Mouse (Mus musculus) yolk sac, embryonic 10.5 days (tissue): ENCODE measurements at regions not wholly inside any gene's neighbourhood (a gene's known extent, or its start where the extent isn't known, plus 50 kb on each side); places are given as distances from the start of the nearest gene placed in this dataset.
"Not testable (repeated sequence)": the region's sequence is repeated elsewhere in the genome, so short reads cannot be mapped to it uniquely, and the experiment has no call there.

Source experiments
- DNase-seq: peaks from one replicate; pipeline ENCODE4 v3.0.0-alpha.2; 2017; ENCODE audit warnings: low spot score

DNA sequence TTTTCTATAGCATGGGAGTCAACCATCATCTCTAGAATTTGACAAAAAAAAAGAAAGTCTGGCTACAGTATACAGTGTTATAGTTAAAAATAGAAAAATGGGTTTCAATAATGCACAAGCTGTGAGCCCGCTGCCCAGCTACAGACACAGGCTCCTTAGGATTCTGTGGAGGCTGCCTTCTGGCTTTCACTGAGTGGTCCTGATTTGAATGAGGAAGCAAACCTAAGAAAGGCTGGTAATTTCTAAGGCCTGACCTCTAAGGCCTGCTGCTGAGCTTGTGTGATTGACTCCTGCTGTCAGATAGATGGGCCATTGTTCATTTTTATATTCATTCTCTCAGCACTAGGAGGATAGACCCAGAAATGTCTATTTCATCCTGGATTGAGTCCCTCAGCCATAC, 67.7 kb downstream of the Alg10b start:
- DNase-seq = no peak

GRCm38 (mm10) chr15:90294353-90294922, 70.3 kb downstream of the Alg10b start:
- no peak for DNase-seq

DNA sequence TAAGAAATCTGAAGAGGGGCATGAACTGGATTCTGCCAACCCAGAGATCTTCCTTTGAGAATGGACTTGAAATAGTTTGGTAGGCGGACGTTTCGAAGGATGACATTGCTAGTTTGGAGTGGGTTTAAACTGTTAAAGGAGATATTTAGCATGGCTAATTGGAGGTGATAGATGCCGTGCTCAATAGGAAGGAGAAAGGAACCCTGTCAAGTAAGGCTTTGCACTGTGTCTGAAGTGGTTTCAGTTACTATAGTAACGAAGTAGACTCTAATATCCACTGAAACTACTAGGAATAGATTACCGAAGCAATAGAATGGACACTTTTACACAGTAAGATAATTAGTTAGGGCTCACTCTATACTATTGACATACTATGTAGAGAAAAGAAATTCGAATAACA, 74.5 kb downstream of the Alg10b start:
- DNase-seq = no peak

DNA sequence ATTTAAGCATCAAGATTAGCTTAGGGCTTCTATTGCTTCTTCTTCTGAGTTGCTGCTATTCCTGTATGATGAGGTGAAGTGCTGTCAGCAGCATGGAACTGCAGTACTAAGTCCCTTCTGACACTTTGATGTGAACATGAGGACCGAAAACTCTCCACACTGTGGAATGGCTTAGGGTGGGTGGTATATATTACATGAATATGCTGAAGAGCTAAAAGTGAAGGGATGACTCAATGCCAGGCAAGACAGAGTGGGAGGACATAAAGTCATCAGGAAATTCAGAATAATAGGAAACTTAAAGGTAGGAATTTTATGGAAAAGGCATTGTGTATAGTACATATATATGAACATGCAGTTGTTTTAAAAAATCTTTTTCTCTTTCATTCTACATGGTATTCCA, 79.3 kb downstream of the Alg10b start:
- DNase-seq = no peak

DNA sequence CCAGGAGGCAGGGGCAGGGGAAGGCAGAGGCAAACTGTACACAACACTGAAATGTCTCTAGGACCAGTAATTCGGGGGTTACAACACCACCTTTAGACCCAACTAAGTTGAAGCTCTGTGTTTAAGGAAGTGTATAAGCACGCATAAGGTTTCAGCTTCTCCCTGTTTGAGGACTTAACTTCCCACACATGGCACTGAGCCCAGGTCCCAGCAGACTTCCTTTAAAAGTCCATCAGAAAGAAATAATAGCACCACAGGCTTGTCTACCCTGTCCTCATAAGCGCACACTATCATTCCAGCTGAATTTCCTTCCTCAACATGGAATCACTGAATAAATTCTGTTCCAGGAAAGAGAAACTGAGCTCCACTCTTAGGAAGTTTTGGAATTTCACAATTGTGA, 80.9 kb downstream of the Alg10b start:
- DNase-seq = no peak

- no peak for DNase-seq
Observed at GRCm38 (mm10) chr15:90306866-90307265, 82.8 kb downstream of the Alg10b start.

DNA sequence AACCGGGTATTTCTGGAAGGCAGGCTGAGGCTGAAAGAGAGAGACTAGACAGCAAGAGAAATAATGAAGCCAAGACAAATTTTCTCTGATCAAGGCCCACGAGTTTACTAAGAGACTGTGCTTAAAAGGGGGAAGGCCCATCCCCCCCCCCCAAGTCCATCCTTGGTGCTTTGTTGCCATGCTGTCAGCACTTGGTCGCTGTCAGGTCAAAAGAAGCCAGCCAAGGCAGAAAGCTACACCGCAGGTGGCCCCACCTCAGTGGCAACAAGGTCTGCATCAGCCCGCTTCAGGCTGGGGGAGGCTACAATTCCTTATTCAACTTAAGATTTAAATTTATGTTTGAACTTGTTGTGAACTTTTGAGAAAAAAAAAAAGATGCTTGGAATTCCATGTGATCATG, 84.3 kb downstream of the Alg10b start:
- not testable (repeated sequence) for DNase-seq

GRCm38 (mm10) chr15:90308869-90309268, 84.8 kb downstream of the Alg10b start:
- no peak for DNase-seq

DNA sequence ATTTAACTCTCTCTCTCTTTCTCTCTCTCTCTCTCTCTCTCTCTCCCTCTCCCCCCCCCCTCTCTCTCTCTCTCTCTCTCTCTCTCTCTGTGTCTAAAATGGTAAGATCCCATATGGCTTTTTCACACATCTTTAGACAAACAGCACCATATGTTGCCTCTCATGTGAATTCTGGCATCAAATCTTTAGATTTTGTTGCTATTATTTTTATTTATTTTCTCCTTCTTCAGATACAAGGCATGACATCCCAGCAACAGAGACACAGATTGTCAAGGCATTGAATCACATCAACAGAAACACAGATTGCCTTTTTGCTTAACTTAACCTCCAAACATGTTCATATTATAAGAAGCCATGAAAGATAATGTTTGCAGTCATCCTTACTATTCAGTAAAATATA, 85.6 kb downstream of the Alg10b start:
- DNase-seq = no peak

GRCm38 (mm10) chr15:90321774-90322173, 97.7 kb downstream of the Alg10b start:
- DNase-seq = no peak

DNA sequence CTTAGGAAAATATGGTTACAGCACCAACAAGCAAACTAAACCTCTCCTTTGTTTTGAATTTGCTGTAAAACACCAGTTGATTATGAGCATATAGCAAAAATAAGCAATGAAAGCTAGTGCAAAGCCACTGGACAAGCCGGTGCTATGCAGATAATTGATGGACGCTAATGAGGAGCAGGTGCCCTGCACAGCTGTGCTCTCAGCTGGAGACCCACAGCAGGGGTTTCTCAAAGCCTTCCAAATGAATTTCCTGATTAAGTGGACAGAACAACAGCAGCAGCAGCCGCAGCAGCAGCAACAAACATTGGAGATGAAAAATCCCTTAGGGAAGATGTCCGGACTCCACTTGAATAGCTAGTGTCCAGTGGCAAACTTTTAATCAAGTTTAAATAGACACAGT, 109.2 kb downstream of the Alg10b start:
- DNase-seq = no peak

- DNase-seq = no peak
Observed at GRCm38 (mm10) chr15:90333766-90334165, 109.7 kb downstream of the Alg10b start.

DNA sequence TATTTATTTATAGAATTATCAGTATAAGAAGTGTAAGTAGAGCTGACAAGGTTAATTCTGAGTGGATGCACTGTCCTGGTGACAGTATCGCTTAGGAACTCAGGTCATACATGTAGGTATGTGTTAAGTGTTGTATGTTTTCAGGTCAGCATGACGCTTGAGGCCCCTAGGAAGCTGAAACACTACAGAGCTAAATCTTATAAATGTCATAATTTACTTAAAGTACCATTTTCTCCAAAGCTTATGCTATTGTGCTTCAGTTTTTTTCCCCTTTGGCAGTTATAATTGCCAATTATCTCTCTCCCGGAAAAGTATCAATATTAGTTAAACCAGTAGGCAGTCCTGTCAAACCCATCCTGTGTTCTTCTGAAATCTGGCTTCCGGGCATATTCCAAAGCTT, 110.3 kb downstream of the Alg10b start:
- DNase-seq = no peak

GRCm38 (mm10) chr15:90335506-90335905, 111.4 kb downstream of the Alg10b start:
- DNase-seq = no peak

- DNase-seq = no peak
Observed at GRCm38 (mm10) chr15:90340089-90340488, 116.0 kb downstream of the Alg10b start.

DNA sequence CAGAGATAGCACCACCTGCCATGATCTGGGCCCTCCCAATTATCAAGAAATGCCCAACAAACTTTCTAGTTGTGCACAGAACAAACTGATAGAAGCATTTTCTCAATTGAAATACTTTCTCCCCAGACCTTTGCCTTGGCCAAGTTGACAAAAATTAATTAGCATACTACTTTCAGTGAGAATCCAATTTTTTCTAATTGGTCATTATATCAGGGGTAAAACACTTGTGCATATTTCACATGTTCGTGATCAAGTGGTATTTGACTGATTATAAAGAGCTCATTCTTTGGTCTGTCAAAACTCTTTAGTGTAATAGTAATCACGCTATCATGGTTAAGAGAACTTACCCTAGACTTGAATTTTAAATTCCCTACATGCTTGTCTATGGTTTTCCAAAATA, 117.2 kb downstream of the Alg10b start:
- no peak for DNase-seq

DNA sequence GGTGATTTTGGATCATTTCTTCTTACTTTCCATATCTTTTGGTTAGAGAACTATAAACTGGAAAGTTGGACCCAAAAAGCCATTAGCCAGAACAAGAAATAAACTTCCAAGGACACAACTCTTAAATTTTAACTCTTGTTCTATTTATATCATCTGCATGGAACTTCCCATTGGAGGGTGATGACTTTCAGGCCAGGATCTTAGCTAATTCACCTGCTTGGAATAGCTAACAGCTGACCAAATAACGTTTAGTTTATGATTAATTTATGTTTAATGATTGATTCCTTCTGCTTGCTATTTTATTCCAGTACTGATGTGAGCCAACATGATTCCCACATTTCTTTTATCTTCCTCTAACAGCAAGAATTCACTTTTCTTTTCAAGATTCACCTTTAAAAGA, 119.7 kb downstream of the Alg10b start:
- DNase-seq = no peak

DNA sequence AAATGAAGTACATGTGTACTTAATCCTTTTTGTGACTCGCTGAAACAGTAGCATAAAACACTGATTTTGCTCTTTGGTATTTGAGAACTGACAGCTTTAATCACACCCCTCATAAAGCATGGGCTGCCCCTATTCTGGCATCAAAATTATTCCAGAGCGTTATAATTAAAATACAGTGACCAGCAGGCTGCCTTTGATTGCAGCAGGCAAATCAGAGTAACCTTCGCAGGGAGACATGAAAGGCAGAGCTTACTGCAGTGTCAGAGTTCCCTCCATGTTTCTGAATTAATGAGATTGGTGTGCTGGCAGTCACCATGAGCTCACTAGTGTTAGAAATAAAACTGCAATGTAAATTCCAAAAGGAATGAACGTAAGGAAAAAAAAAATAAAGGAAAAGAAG, 120.8 kb downstream of the Alg10b start:
- DNase-seq = no peak

DNA sequence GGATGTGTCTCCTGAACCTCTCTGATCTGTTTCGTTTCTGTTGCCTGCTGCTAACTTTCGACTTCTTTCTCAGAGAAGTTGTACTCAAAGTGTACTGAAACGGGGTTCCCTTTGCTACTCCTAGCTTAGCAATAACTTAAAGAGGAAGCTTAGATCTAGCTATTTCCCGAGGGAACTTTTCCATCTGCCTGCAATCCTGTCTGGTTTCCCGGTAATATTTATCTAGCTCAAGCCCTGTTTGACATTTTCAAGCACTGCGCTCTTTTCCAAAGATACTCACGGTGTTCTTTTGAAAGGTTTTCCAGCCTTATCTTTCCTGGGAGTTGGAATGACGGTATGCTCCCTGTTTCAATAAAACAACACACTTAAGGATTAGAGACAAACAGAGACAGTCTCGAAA, 122.1 kb downstream of the Alg10b start:
- peak; percentile 13 for DNase-seq

DNA sequence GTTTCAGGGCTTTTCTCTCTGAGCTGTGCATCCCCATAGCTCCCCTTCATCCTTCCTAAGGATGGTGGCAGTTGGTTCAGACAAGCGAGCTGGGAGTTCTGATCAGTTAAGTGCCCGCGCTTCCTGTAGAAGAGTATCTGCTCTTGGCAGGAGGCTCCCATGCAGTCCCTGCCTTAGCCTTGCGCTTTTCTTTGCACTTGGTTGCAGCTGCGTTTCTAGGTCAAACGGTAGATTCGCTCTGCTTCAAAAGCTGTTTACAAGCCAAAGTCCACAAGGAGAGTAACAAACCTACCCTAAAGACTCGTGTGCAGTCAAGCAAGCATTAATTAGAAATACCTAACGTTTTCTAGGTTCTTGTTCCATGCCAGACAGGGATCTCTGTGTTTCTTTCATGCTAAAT, 122.6 kb downstream of the Alg10b start:
- DNase-seq = peak; percentile 19

GRCm38 (mm10) chr15:90351898-90352297, 127.8 kb downstream of the Alg10b start:
- no peak for DNase-seq

DNA sequence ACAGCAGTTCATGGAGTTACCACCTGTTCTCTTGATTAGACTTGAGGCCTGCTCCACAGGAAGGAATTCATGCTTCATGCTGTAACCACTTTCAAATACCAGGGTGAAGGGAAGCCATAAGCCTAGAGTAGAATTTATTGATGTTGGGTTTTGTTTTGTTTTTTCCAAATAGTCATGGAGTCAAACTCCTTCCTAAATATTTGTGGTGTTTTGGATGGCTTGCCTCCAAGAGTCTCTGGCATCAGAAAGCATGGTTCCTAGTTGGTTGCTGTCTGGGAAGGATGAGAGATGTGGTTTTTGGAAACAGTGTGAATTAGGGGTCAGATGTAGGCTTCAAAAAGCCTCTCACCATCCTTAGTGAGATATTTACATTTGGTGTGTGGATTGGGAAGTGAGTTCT, 141.5 kb downstream of the Alg10b start:
- no peak for DNase-seq

GRCm38 (mm10) chr15:90377959-90378358, 153.8 kb downstream of the Alg10b start:
- no peak for DNase-seq

GRCm38 (mm10) chr15:90396961-90397360, 172.8 kb downstream of the Alg10b start:
- DNase-seq = no peak
